Mouse (Mus musculus) gastrocnemius, postnatal 4 days (tissue): ENCODE data around the gene Rexo4. TPM values are rescaled to one million over a fixed set of nuclear protein-coding genes. Genes with fewer than 3 reads are reported as not detected.

Source experiments
- DNase-seq, 2 experiments: peaks; one replicate each; pipeline ENCODE4 v3.0.0; 2021 to 2022; ENCODE audit warnings: low spot score in 2 of 2, mixed read lengths in 2 of 2
- total RNA-seq, 2 experiments: library from RNA; stranded (reverse); gene quantifications; 2 replicates each; pipeline ENCODE4 v1.2.3; 2021

Rexo4 gene
- total RNA-seq, 2 experiments from 2014 or later: 23.8 to 29.4 TPM

DNA sequence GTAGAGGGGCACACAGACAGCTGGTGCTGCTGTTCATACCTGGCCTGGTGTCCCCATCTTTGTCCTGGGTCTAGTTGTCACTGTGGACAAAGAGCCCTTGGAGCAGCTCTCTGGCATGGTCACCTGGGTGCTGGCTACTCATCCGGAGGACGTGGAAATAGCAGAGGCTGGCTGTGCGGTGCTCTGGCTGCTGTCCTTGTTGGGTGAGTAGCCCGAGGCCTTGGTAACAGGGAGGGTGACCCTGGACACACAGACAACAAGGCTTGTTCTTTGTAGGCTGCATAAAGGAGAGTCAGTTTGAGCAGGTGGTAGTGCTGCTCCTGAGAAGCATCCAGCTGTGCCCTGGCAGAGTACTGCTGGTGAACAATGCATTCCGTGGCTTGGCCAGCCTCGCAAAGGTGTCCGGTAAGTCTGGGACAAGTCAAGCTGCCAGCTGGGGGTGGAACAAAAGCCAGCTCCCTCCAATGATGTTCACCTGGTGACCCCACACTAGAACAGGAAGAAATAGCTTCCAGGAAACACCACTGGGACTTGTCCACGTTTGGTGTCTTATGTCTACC is 12.8 kb downstream of the Rexo4 start:
- DNase-seq: no peak

DNA sequence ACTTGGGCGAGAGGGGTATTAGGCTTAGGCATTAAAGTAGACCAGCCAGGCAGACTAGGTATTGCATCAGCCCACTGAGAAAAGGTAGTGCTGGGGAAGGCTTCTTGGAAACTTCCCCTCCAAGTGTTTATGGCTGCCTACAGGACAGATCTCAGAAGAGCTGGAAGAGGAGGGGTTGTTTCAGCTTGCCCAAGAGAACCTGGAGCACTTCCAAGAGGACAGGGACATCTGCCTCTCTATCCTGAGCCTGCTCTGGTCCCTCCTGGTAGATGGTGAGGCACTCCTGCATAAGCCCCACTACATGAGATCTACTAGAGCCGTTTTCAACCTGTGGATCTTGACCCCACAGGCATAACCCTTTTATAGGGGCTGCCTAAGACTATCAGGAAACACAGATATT is 13.8 kb downstream of the Rexo4 start:
- no peak for DNase-seq

DNA sequence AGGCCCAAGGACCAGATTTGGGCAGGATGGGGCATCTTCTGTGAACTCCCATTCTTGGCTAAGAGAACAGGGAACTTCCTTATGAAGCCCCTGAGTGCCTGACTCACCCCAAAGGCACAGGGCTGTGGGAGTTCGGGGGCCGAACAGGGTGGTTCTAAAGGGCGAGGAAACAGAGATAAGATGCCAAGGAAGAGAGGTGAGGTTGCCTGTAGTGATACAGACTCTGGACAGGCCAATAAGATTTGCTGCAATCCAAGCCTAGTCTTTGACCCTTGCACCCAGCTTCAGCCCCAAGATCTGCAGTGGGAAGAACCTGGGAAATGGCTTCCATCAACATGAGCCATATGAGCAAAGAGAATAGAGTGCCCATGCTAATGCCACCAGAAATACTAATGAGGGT is 20.9 kb downstream of the Rexo4 start:
- DNase-seq: no peak

DNA sequence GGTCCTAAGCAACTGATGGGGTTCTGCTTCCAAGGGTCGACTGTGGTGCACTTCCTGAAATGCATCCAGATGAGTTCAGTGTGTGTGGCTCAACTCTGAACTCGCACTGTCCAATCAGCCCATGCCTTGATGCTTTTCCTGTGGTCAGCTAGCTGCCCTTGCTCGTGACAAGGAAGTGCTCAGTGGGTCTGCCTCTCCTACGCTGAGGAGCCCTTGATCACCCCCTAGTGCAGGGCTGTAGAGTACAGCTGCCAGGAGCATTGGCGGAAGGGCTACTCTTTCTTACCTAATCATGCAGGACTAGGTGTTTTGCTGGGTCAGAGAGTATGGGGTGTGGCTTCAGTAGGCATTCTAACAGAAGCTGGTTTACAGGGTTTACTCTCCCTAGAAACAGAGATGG is 22.6 kb downstream of the Rexo4 start:
- no peak for DNase-seq

DNA sequence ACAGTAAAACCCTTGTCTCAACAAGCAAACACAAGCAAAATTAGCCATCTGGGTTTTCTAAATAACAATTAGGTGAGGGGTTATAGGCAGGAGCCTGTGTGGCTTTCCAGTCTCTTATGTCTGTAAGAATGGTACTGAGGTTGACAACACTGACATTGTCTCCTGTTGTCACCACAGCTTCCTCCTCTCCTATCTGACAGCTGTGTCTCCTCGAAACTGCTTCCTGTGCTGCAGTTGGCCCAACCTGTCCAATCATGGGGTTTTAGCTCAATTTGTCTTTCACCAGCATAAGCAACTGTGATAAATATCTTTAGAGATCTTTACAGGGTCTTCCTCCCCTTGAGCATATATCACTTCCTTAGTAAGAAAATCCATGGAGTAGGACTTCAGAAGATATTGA is 27.8 kb downstream of the Rexo4 start:
- no peak for DNase-seq

DNA sequence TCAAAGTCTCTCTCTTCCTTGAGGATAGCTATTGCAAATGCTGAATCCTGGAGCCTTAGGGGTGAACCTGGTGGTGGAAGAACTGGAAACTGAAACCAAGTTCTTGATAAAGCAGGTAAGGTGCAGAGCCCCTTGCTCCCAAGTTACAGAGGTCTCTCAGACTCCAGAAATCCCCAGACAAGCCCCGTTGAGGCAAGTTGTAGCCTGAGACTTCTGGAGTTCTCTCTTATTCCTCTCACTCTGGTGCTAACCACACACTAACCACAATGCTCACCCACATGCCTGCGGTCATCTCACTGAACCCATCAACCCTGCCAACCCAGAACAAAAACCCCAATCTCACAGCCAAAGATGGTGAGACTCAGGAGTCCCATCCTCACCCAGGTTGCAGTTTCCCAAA is 28.9 kb downstream of the Rexo4 start:
- no peak for DNase-seq

DNA sequence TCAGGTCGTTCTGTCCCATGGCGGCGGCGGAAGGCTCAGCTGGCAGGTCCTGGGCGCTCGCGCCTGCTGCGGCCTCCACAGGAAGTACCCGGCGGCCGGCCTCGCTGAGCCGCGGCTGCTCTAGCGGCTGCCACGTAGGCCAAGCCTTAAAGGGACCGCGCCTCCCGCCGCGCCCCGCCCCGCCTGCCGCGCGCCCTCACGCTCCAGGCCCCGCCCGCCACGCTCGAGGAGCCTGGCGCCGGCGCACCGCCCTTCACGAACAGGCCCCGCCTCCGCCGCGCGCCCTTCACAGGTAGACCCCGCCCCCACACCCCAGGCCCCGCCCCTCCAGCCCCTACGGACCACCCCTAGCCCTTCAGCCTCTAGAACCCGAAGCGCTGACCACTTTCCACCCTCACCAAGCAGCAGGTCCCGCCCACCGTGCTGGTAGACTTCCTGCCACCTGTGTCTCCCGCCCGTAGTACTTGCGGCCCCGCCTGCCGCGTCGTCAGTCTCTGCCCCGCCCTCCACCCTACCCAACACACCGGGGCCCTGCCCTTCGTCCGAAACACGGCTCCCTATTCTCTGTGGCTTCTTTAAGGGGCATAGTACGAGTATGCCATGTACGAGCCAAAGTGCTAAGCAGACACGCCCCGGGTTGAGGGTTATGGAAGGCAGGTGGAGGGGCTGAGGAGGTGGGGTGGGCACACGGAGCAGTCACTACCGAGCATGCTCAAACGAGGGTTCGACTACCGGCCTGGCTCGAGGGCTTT is 30.7 kb downstream of the Rexo4 start, which contains the start of the genes Surf4 and Stkld1:
Gene Surf4 (minus strand): TSS at position 625 of the 752 bp plus-strand sequence.
Gene Stkld1 (plus strand): TSS at position 744 of the 752 bp plus-strand sequence.
- peak; percentile 89 to 94 for DNase-seq

DNA sequence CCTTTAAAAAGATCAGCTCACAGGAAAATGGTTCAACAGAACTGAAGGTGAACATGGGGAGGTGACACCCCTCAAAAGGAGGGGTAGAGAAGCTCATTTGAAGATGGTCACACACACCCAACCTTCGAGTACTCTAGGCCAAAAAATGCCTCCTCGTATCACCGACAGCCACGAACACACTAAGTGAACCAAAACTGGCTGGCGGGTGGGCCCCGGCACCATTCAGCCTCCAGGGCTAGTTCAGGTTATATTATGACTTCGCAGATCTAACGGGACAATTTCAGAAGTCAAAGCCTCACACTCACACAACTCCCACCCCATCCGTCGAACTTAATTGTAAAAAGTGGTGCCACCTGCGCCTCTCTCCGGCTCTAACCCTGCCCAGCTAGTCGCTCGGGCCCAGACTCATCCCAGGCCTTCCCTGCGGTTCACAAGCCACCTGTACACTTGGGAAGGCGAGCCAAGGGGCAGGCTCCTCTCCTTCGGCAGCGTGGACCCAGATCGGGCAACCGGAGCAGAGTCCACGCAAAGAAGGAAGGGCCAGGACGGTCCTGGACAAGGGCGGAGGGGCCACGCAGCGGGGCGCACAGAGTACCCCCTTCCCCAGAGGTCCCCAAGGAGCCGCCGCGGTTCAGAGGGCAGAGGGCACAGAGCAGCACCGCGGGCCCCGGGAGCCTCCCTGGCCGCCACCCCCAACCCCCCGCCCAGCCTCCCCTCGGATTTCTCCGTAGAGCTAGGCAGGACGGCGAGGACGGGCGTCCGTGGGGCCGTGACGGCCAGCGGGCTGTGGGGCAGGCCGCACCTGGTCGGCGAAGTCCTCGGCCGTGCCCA is 31.5 kb downstream of the Rexo4 start:
- DNase-seq: peak in 1 of 2 experiments; percentile 53

DNA sequence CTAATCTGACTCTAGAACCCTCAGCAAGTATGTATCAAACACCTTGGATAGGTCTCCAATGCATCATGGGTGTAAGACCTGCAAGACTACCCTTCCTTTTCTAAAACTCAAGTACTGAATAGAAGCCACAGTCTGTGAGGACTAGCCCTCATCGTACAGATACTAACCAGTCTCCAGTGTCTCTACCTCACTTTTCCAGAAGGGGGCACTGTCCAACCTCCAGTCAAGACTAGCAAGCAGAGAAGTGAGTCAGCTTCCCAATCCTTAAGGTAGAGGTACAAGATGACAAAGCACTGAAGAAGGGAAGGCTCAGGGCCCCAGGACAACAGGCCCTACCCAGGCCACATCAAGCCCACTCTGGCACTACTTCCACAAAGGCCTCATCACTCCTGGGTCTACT is 33.8 kb downstream of the Rexo4 start:
- DNase-seq: peak in 1 of 2 experiments; percentile 51

DNA sequence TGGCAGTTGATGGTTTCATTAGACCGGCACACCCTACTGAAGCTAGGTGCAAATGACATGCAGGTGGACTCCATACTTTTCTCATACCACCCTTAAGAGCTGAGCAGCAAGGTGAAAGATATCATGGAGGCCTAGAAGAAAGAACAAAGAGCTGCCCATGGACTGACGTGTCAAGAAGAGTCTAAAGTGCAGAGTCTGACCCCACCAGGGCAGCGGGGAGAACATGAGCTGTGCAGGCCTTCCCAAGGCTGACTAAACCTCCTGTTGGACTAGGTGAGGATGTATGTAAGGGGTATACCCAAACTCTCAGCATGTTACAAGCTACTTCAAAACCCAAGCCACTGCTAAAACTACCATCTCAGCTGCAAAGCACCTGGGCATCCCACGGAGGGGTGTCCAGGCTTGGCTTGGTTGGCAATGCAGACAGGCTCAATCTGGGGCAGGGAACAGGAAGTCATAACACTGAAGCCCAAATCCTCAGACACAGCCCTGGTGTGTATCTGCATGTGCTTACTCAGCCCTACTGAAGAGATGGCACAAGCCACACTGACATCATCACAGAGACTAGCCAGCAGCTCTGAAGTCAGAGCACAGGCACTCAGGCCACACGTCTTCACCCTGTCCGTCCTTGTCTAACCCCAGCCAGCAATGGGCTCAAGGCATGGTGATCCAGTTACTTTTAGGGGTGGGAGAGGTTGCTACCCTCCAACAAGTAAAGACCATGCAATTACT is 36.3 kb downstream of the Rexo4 start:
- DNase-seq: no peak

DNA sequence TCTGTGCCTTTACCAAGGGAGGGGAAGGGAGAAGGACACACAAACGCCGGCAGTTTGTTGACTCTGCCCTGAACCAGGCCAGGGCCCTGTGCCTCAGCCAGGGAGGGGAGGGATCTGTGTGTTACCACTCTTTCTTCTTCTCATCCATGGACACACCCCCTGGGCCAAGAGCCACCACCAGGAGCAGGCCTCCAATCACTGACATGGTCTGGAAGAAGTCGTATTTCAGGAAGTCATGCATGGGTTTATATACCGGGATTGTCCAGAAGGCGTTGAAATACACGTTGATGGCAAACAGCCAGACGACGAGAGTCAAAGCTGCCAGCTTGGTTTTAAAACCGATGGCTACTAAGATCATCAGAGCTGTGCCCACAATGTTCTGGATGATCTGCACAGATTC is 42.4 kb downstream of the Rexo4 start:
- no peak for DNase-seq

DNA sequence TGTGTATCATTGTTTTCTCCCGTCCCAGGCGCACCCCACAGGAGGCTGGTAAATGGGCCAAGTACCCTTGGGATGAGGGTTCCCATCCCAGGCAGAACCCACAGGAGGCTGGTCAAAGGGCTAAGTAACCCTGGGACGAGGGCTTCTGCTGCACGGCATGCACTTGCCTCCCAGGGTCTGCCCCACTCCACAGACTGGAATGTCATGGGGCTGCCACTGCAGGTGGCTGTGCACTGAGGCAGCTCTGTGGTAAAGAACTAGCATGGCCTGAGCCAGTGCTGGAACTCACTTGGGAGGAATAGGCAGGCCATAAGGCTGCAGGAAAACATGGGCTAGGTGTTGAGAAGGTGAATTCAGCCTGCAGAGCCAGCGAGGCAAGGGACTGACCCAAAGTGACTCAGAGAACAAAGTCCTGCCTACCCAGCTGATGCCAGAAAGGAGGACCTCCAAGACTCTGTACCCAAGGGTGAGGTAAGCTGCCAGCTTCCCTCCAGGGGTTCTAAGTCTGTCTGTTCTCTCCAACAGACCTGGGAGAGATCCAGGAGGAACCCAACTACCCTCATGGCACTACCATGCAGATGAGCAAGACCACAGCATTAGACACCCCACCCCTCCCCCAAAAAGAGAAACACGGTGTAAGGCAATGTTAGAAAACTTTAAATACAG is 43.9 kb downstream of the Rexo4 start:
- no peak for DNase-seq

DNA sequence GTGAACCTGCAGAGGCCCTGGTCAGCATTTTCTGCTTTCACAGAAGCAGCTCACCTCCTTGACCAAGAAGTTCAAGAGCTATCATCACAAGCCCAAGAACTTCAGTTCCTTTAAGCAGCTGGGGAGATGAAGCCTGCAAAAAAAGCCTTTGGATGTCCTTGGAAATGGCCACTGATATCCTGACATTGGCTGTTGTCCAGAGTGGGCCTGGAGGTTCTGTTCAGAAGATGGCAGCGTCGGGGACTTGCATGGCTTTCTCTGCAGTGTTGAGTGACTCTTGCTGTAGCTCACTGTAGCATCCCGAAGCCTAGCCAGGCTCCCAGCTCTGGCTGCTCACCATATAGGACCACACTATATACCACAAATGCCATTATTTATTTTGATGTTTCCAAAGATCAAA is 44.5 kb downstream of the Rexo4 start:
- DNase-seq: no peak

DNA sequence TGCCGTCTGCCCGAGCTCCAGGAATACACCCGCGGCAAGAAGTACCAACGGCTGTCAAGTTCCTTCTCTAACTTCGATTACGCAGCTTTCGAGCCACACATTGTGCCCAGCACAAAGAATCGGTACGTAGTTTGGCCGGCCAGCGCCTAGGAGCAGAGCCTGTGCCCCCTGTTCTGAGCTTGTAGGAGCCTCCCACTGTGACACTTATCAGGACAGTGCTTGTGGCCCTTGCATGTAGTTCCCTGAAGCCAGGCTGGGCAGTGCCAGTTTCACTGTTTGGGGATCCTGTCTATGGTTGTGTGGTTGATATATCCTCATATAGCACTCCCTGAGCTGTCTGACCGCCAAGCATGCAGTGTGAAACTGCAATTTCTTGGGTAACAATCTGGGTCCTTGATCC is 47.4 kb downstream of the Rexo4 start:
- DNase-seq: no peak

DNA sequence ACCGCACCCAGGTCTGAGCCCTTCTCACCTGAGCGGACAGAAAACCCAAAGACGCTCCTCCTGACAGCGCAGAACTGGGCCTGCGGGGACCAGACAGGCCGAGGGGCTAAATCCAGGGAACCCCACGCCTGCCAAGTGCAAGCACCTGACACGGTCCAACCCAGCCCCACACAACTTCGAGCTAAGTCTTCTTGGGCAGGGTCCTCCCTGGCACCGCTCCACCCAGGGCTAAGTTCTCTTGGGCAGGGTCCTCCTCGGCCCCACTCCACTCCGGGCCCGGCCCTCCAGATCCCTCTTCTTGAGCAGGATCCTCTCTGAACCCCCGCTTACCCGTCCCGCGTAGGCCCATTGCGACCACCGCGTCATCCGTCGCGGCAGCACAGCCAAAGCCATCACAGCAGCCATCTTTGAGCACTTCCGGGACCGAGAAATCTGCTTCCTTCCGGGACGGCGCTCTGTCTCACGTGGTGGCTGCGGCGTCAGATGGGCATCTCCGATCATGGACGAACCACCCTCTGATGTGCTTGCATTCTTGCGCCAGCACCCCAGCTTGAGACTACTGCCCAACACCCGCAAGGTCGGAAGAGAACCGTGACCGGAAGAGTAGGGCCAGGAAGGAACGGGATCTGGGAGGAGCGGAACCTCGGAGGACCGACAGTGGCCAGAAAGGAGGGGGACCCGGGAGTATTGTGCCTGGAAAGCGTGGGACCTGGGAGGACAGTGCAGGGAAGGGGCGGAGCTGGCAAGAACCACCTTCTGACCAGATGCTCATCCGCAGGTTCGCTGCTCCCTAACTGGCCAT is 48.1 kb downstream of the Rexo4 start, which contains the start of the genes Surf2 and Surf1:
Gene Surf2 (plus strand): TSS at position 441 of the 802 bp plus-strand sequence.
Gene Surf1 (minus strand): TSS at position 604 of the 802 bp plus-strand sequence.
- DNase-seq: peak; percentile 45 to 79

DNA sequence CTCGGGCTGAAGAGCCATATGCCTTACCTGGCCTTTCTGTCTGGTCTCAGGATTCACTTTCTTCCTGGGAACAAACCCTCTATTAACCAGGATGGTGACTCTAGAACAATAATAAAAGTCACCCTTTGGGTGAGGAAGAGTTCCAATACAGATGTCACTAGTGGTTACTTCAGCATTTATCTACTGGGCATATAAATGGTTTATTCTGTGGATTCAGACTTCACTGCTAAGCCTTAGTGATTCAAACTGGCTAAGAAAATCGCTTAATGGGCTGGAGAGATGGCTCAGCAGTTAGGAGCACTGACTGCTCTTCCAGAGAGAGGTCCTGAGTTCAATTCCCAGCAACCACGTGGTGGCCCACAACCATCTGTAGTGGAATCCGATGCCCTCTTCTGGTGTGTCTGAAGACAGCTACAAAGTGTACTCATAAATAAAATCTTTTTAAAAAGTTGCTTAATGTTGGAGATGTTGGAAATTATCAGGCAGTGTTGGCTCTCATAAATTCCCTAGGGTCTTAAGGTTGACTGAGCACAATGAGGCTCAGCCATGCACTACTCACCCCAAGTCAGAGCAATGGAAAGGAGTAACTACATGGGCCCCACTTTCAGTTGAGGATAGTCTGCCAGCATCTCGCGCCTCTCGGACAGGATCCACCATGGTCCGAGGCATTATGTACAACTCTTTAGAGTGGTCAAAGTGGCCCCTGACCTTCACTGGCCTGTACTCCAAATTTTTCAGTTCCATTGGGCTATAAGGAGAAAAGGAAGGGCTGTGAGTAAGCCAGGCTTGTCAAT is 49.8 kb downstream of the Rexo4 start:
- no peak for DNase-seq

DNA sequence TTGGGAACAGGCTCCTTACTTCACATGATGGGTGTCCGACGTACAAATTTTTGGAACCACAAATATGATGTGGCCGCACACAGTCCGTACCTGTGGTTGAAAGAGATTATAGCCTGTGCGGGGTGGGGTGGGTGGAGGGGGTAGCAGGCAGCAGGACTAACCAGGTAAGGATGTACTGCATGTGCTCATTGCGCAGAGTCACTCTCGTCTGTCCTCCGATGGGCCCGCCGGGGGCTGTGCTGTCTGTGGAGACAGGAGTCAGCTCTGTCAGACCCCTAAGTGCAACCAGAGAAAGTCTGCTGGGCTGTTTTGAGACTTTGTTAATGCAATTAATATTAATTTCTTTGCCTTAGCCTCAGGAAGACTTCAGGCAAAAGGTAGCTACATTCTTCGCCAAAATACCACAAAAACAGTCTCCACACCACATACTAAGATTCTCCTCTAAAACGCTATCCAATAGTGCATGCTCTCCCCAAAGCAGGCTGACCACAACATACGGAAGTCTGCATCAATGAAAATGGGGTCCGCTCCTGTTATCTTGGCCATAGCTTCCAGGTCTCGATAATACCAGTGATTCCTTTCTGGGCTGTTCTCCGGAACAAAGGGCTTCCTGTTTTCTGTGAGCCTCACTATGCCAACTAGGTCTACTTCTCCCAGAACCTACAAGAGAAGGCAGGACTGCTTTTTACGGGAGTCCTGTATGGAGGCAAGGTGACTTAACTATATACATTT is 50.6 kb downstream of the Rexo4 start:
- no peak for DNase-seq

DNA sequence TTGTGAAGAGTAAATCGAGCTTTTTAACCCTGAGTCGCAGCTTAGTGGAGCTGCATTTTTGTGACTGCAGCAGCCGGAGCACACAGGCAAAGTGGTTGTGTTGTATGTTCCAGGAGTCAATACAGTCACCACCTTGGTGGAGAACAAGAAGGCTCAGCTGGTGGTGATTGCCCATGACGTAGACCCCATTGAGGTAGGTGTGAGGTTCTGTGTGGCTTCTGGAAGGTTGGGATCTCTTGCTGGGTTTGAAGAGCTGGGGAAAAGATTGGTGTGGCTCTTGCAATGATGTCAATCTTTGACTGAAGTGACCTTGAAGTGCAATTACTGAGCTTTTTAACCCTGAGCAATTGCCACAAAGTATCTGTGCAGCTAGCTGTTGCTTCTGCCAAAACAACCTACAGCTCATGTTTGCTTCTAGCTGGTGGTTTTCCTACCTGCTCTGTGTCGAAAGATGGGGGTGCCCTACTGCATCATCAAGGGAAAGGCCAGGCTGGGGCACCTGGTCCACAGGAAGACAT is 51.9 kb downstream of the Rexo4 start:
- DNase-seq: no peak
